Mouse (Mus musculus) brain, embryonic 14.5 days (tissue): ENCODE data around the gene Ptprb.

Source experiments
- CTCF ChIP-seq: fragments of 200-500 bp; IDR thresholded peaks from 2 replicates; pipeline ENCODE4 v1.5.1; 2012; ENCODE audit warnings: inconsistent platforms, mild to moderate bottlenecking, moderate library complexity, borderline replicate concordance; ENCODE audit not compliant: insufficient read depth, insufficient read length; ENCODE audit errors: extremely low read depth
- POLR2A ChIP-seq: fragments of 200-500 bp; IDR thresholded peaks from 2 replicates; pipeline ENCODE4 v1.6.1; 2012; ENCODE audit warnings: mild to moderate bottlenecking, inconsistent platforms, borderline replicate concordance; ENCODE audit not compliant: poor library complexity, insufficient read depth, insufficient read length, severe bottlenecking; ENCODE audit errors: extremely low read depth

DNA sequence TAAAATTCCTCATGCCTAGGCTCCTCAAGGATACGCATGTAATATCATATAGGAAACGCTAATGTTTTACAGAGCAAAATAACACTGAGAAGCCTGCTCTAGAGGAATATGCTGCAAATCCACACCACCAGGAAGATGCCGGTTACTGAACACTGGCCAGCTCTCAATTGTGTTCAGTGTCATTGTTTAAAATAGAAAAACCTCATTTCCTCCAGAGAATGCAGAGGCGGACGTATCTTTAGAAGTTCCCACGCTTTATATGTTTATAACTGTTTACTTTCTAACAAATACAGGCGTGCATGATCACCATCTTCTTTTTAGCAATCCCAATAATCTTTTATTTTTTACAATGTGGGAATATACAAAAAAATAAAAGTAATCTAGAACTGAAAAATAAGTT is 33.1 kb upstream of the Ptprb start:
- no peak for TF ChIP-seq POLR2A
- TF ChIP-seq CTCF: no peak
